Mouse (Mus musculus): ENCODE data around the gene Gm13078. TPM values are rescaled to one million over a fixed set of nuclear protein-coding genes. Genes with fewer than 3 reads are reported as not detected.

Gm13078 gene
- not detected for total RNA-seq (2021)
- long read RNA-seq, experiment 1, result 0 reads
- long read RNA-seq, experiment 2, result 0 reads

GRCm38 (mm10) chr4:143719155-143719554 is at the start of gene Gm13078:
Gene Gm13078 (plus strand): TSS chr4:143719455.
- no peak for DNase-seq

GRCm38 (mm10) chr4:143702611-143703010 is 16.6 kb upstream of the Gm13078 start, which contains the start of gene Gm13089:
Gene Gm13089 (minus strand): TSS chr4:143702711.
- no peak for DNase-seq

Other genes with a start within 250 kb of the Gm13078 start
- not detected for gene Gm13043, start 208.1 kb upstream of the Gm13078 start, total RNA-seq (2021)
- gene Gm13040, start 183.5 kb upstream of the Gm13078 start, total RNA-seq (2021), result not detected
- not detected for gene BC080695, start 167.8 kb upstream of the Gm13078 start, total RNA-seq (2021)
- gene Gm13057, start 167.7 kb upstream of the Gm13078 start, total RNA-seq (2021), result not detected
- gene Gm13083, start 104.5 kb upstream of the Gm13078 start, total RNA-seq (2021), result not detected
- not detected for gene Gm13088, start 62.2 kb upstream of the Gm13078 start, total RNA-seq (2021)
- not detected for gene Gm13089, start 16.7 kb upstream of the Gm13078 start, total RNA-seq (2021)
- gene Gm13023, start 69.9 kb downstream of the Gm13078 start, total RNA-seq (2021), result not detected
- gene Gm13084, start 96.6 kb downstream of the Gm13078 start, total RNA-seq (2021), result not detected
- gene Gm13103, start 127.0 kb downstream of the Gm13078 start, total RNA-seq (2021), result not detected
- not detected for gene Pramef6, start 180.9 kb downstream of the Gm13078 start, total RNA-seq (2021)
- not detected for gene Pramef25, start 231.6 kb downstream of the Gm13078 start, total RNA-seq (2021)
- not detected for gene Gm13101, start 247.5 kb downstream of the Gm13078 start, total RNA-seq (2021)

All from adrenal gland, postnatal 10 days (tissue).